Mouse (Mus musculus): ENCODE measurements at regions not wholly inside any gene's neighbourhood (a gene's known extent, or its start where the extent isn't known, plus 50 kb on each side); places are given as distances from the start of the nearest gene placed in this dataset.

DNA sequence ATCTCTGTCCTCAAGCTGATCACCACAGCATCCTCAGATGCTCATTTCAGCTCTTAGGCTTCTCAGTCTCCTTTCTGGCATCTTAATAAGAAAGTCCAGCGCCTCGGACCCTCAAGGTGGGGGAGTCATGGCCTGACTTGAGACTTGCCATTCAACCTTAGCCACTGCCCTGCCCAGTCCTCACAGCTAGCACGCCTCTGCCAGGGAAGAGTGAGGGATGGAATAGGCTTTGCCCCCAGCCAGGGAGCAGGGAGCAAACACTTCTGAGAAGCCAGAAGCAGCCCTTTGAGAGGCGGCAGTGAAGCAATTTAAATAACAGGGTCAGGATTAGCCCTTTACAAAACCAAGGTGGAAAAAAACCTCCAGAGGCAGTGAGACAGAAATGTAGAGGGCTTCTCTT is 69.0 kb upstream of the Mc3r start:
- no peak for TF ChIP-seq CTCF (IDR thresholded peaks at IDR 0.05; ENCODE audit: low read depth)
- TF ChIP-seq EP300 (optimal IDR thresholded peaks at IDR 0.05): no peak

All from stomach, postnatal 0 days (tissue).